Mouse (Mus musculus) gastrocnemius, postnatal 14 days (tissue): ENCODE results near the gene Art2b. TPM values are rescaled to one million over a fixed set of nuclear protein-coding genes. Genes with fewer than 3 reads are reported as not detected.

Source experiments
- total RNA-seq, 2 experiments: library from RNA; stranded (reverse); gene quantifications; 2 replicates each; pipeline ENCODE4 v1.2.3; 2021

Gene Art2b
- total RNA-seq, 2 experiments from 2014 or later = not detected

Other genes starting within 250 kb of the Art2b start
- 10 to 100 TPM; 19.5 to 21.0 TPM for gene Arap1, start 237.5 kb downstream of the Art2b start, total RNA-seq
- gene Gm45837, start 174.7 kb downstream of the Art2b start, total RNA-seq = 1 to 10 TPM; 2.3 to 6.4 TPM
- 10 to 100 TPM; 35.1 to 37.3 TPM for gene Pde2a, start 163.9 kb downstream of the Art2b start, total RNA-seq
- gene Clpb, start 78.0 kb upstream of the Art2b start, total RNA-seq = 10 to 100 TPM; 37.3 to 39.2 TPM
- not detected for gene Phox2a, start 232.7 kb upstream of the Art2b start, total RNA-seq